Mouse (Mus musculus): ENCODE data around the gene Lrrc10. TPM values are rescaled to one million over a fixed set of nuclear protein-coding genes. Genes with fewer than 3 reads are reported as not detected.

Lrrc10 gene
- total RNA-seq, 1 experiment: 0.27 TPM

GRCm38 (mm10) chr10:117078284-117078683, 33.1 kb downstream of the Lrrc10 start:
- no peak overlapping the region for H3K9ac ChIP-seq (ENCODE audit: insufficient read depth, low read depth, low read length, poor library complexity, severe bottlenecking)
- H3K4me3 ChIP-seq (ENCODE audit: insufficient read depth in 1 of 2, low read depth in 1 of 2, low read length in 2 of 2, poor library complexity in 1 of 2, severe bottlenecking in 1 of 2): no peak overlapping the region
- DNase-seq (ENCODE audit: low read depth, low spot score): peak; percentile 40
- no peak overlapping the region for H3K27ac ChIP-seq (ENCODE audit: insufficient read depth, low read depth, low read length, poor library complexity, severe bottlenecking)
- no peak for TF ChIP-seq HCFC1 (IDR thresholded peaks at IDR 0.05; ENCODE audit: borderline replicate concordance, insufficient read depth, low read length)
- TF ChIP-seq ZC3H11A (IDR thresholded peaks at IDR 0.05; ENCODE audit: borderline replicate concordance, low read depth, low read length): no peak
- TF ChIP-seq MAFK (IDR thresholded peaks at IDR 0.05; ENCODE audit: insufficient read depth, low read depth, low read length): no peak
- no peak for TF ChIP-seq CHD2 (IDR thresholded peaks at IDR 0.05; ENCODE audit: low read depth, low read length)
- TF ChIP-seq ZNF384 (IDR thresholded peaks at IDR 0.05; ENCODE audit: low read depth, low read length): no peak
- H3K36me3 ChIP-seq (ENCODE audit: control insufficient read depth, insufficient read depth, low read length, poor library complexity, severe bottlenecking): peaks cover 26% of the 10 kb centered on the region
- H3K4me1 ChIP-seq (ENCODE audit: control insufficient read depth in 2 of 2, insufficient read depth in 2 of 2, low read length in 2 of 2, poor library complexity in 1 of 2): no peaks in the 10 kb centered on the region
- in situ Hi-C loops (cut with MboI; ENCODE audit: low sequenced_read_pairs in 2 of 2, unreplicated experiment in 2 of 2): no loop called here
- no peaks in the 10 kb centered on the region for H3K9me3 ChIP-seq (ENCODE audit: control insufficient read depth, insufficient read depth, low read depth, low read length)

GRCm38 (mm10) chr10:117081326-117081725, 36.2 kb downstream of the Lrrc10 start:
- Histone ChIP-seq H3K4me1 (ENCODE audit: control insufficient read depth in 2 of 2, insufficient read depth in 2 of 2, low read length in 2 of 2, poor library complexity in 1 of 2) (no peaks in the 10 kb centered on the region), H3K27ac (ENCODE audit: insufficient read depth, low read depth, low read length, poor library complexity, severe bottlenecking) (no peak overlapping the region), H3K9ac (ENCODE audit: insufficient read depth, low read depth, low read length, poor library complexity, severe bottlenecking) (no peak overlapping the region), H3K9me3 (ENCODE audit: control insufficient read depth, insufficient read depth, low read depth, low read length) (no peaks in the 10 kb centered on the region), H3K4me3 (ENCODE audit: insufficient read depth in 1 of 2, low read depth in 1 of 2, low read length in 2 of 2, poor library complexity in 1 of 2, severe bottlenecking in 1 of 2) (no peak overlapping the region), H3K36me3 (ENCODE audit: control insufficient read depth, insufficient read depth, low read length, poor library complexity, severe bottlenecking) (peaks cover 18% of the 10 kb centered on the region; the same call in 1 of the 2 replicates)
- DNase-seq (ENCODE audit: low read depth, low spot score): no peak
- TF ChIP-seq ZNF384 (IDR thresholded peaks at IDR 0.05; ENCODE audit: low read depth, low read length): peak; percentile 22; the same call in 1 of the 2 replicates
- no peak for TF ChIP-seq HCFC1 (IDR thresholded peaks at IDR 0.05; ENCODE audit: borderline replicate concordance, insufficient read depth, low read length)
- in situ Hi-C loops (cut with MboI; ENCODE audit: low sequenced_read_pairs in 2 of 2, unreplicated experiment in 2 of 2): no loop called here

GRCm38 (mm10) chr10:117081914-117082359, 36.8 kb downstream of the Lrrc10 start:
- no peak overlapping the region for H3K27ac ChIP-seq (ENCODE audit: insufficient read depth, low read depth, low read length, poor library complexity, severe bottlenecking)
- H3K9ac ChIP-seq (ENCODE audit: insufficient read depth, low read depth, low read length, poor library complexity, severe bottlenecking): no peak overlapping the region
- peaks cover 12% of the 10 kb centered on the region; the same call in 1 of the 2 replicates for H3K36me3 ChIP-seq (ENCODE audit: control insufficient read depth, insufficient read depth, low read length, poor library complexity, severe bottlenecking)
- H3K4me3 ChIP-seq (ENCODE audit: insufficient read depth in 1 of 2, low read depth in 1 of 2, low read length in 2 of 2, poor library complexity in 1 of 2, severe bottlenecking in 1 of 2): no peak overlapping the region
- H3K9me3 ChIP-seq (ENCODE audit: control insufficient read depth, insufficient read depth, low read depth, low read length): no peaks in the 10 kb centered on the region
- DNase-seq (ENCODE audit: low read depth, low spot score): no peak
- TF ChIP-seq HCFC1 (IDR thresholded peaks at IDR 0.05; ENCODE audit: borderline replicate concordance, insufficient read depth, low read length) (no peak), ZNF384 (IDR thresholded peaks at IDR 0.05; ENCODE audit: low read depth, low read length) (no peak), CHD2 (IDR thresholded peaks at IDR 0.05; ENCODE audit: low read depth, low read length) (no peak), ZC3H11A (IDR thresholded peaks at IDR 0.05; ENCODE audit: borderline replicate concordance, low read depth, low read length) (no peak), MAFK (IDR thresholded peaks at IDR 0.05; ENCODE audit: insufficient read depth, low read depth, low read length) (no peak)
- H3K4me1 ChIP-seq (ENCODE audit: control insufficient read depth in 2 of 2, insufficient read depth in 2 of 2, low read length in 2 of 2, poor library complexity in 1 of 2): no peaks in the 10 kb centered on the region
- in situ Hi-C loops (cut with MboI; ENCODE audit: low sequenced_read_pairs in 2 of 2, unreplicated experiment in 2 of 2): no loop called here

GRCm38 (mm10) chr10:117089628-117090027, 44.5 kb downstream of the Lrrc10 start:
- no peak for TF ChIP-seq HCFC1 (IDR thresholded peaks at IDR 0.05; ENCODE audit: borderline replicate concordance, insufficient read depth, low read length)
- TF ChIP-seq ZNF384 (IDR thresholded peaks at IDR 0.05; ENCODE audit: low read depth, low read length): no peak
- Histone ChIP-seq H3K4me1 (ENCODE audit: control insufficient read depth in 2 of 2, insufficient read depth in 2 of 2, low read length in 2 of 2, poor library complexity in 1 of 2) (no peaks in the 10 kb centered on the region), H3K36me3 (ENCODE audit: control insufficient read depth, insufficient read depth, low read length, poor library complexity, severe bottlenecking) (peaks cover 2% of the 10 kb centered on the region), H3K4me3 (ENCODE audit: insufficient read depth in 1 of 2, low read depth in 1 of 2, low read length in 2 of 2, poor library complexity in 1 of 2, severe bottlenecking in 1 of 2) (no peak overlapping the region), H3K9ac (ENCODE audit: insufficient read depth, low read depth, low read length, poor library complexity, severe bottlenecking) (no peak overlapping the region), H3K27ac (ENCODE audit: insufficient read depth, low read depth, low read length, poor library complexity, severe bottlenecking) (no peak overlapping the region), H3K9me3 (ENCODE audit: control insufficient read depth, insufficient read depth, low read depth, low read length) (no peaks in the 10 kb centered on the region)
- DNase-seq (ENCODE audit: low read depth, low spot score): no peak
- in situ Hi-C loops (cut with MboI; ENCODE audit: low sequenced_read_pairs in 2 of 2, unreplicated experiment in 2 of 2): no loop called here

All from ES-E14 (cell line).